Mouse (Mus musculus) retina, adult 2 months (tissue): ENCODE results near the gene Phpt1.

Experiments
- DNase-seq: peaks from one replicate; pipeline ENCODE4 v3.0.0-alpha.2; 2012; ENCODE audit warnings: low read depth, low spot score

Phpt1 gene

GRCm38 (mm10) chr2:25574579-25575431 is at the start of gene Phpt1, which contains the start of gene Mamdc4:
Phpt1 (minus strand) TSS chr2:25575224.
Mamdc4 (minus strand) TSS chr2:25574845.
- DNase-seq: peak; percentile 94

GRCm38 (mm10) chr2:25621229-25622200 is 46.5 kb upstream of the Phpt1 start, which contains the start of gene Tmem141:
Tmem141 (minus strand) TSS chr2:25622005.
- peak; percentile 69 for DNase-seq

- DNase-seq: no peak
Measured at GRCm38 (mm10) chr2:25620852-25621228, 45.8 kb upstream of the Phpt1 start.

- no peak for DNase-seq
Measured at GRCm38 (mm10) chr2:25620386-25620785, 45.4 kb upstream of the Phpt1 start.

- no peak for DNase-seq
Measured at GRCm38 (mm10) chr2:25617578-25617977, 42.6 kb upstream of the Phpt1 start, which contains the start of gene Ccdc183. Ccdc183 (minus strand) TSS chr2:25617678.

- no peak for DNase-seq
Measured at GRCm38 (mm10) chr2:25616398-25616797, 41.4 kb upstream of the Phpt1 start.

- no peak for DNase-seq
Measured at GRCm38 (mm10) chr2:25608671-25609070, 33.6 kb upstream of the Phpt1 start.

- peak; percentile 71 for DNase-seq
Measured at GRCm38 (mm10) chr2:25607761-25608622, 33.0 kb upstream of the Phpt1 start, which contains the start of gene Rabl6. Rabl6 (minus strand) TSS chr2:25608521.

- DNase-seq: no peak
Measured at GRCm38 (mm10) chr2:25602526-25602925, 27.5 kb upstream of the Phpt1 start.

GRCm38 (mm10) chr2:25600037-25600436 is 25.0 kb upstream of the Phpt1 start:
- DNase-seq: no peak

- DNase-seq: no peak
Measured at GRCm38 (mm10) chr2:25598749-25599148, 23.7 kb upstream of the Phpt1 start.

GRCm38 (mm10) chr2:25596765-25597510 is 21.9 kb upstream of the Phpt1 start:
- no peak for DNase-seq

- no peak for DNase-seq
Measured at GRCm38 (mm10) chr2:25591863-25592262, 16.8 kb upstream of the Phpt1 start.

- DNase-seq: no peak
Measured at GRCm38 (mm10) chr2:25588227-25588907, 13.3 kb upstream of the Phpt1 start.

- DNase-seq: no peak
Measured at GRCm38 (mm10) chr2:25587290-25587689, 12.3 kb upstream of the Phpt1 start.

GRCm38 (mm10) chr2:25585601-25586000 is 10.6 kb upstream of the Phpt1 start:
- DNase-seq: no peak

- DNase-seq: no peak
Measured at GRCm38 (mm10) chr2:25584856-25585255, 9.8 kb upstream of the Phpt1 start.

GRCm38 (mm10) chr2:25584152-25584551 is 9.1 kb upstream of the Phpt1 start:
- no peak for DNase-seq

GRCm38 (mm10) chr2:25583571-25583970 is 8.5 kb upstream of the Phpt1 start:
- DNase-seq: no peak

- DNase-seq: no peak
Measured at GRCm38 (mm10) chr2:25583120-25583481, 8.1 kb upstream of the Phpt1 start.
